Mouse (Mus musculus): ENCODE data around the gene Pde8a.

Gene Pde8a

GRCm38 (mm10) chr7:81209979-81210685 lies 3.3 kb upstream of the Pde8a start:
- DNase-seq (ENCODE audit: low read depth, low spot score), result no peak

DNA sequence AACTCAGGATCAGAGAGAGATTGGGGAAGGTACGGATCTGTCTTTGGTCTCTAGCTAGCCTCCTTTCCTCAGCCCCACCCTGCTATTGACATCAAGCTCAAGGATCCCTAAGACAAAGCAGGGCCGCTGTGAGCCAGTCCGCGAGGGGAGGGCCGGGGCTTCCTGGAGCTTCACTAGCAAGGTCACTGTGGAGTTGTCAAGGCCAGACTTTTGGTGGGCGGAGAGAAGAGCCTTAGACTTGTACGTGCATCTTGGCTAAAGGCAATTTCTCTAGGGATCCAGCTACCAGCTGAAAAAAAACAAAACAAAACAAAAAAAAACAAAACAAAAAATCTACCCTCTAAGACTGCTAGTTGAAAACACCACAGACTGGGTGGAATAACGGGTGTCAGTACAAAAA lies 1.6 kb upstream of the Pde8a start:
- DNase-seq (ENCODE audit: low read depth, low spot score), result peak; percentile 43

- peak; percentile 71 for DNase-seq (ENCODE audit: low read depth, low spot score)
Observed at GRCm38 (mm10) chr7:81212261-81212681, 1.1 kb upstream of the Pde8a start.

DNA sequence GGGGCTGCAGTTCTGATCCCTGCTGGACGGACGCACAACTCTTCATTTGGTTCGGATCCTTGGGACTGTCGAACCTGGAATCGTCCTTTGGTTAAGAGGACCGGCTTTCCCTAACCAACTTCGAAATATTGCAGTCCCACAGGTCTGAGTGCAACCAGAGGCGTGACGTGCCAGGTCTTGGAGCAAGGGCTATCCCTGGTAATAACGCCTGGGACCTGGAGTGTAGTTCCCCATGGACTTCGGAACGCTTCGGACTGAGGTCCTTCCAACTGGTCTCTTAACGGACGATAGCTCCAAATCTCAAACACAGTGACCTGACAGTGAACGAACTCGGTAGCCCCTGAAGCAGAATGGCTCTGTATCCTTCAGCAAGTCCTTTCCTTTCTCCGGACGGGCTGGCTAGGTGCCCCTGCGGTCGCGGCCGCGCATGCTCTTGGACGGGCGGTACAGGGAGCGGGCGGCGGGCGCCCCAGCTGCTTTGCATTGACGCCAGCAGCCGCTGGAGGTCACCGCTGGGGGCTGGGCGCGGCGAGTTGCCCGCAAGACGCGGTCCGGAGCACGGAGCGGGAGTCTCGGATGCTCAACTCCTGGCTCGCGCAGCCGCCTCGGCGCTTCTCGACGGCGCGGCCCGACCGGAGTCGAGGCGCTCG lies 574 bp upstream of the Pde8a start:
- peak; percentile 94 for DNase-seq (ENCODE audit: low read depth, low spot score)

- DNase-seq (ENCODE audit: low read depth, low spot score), result no peak
Observed at GRCm38 (mm10) chr7:81214153-81214907, 934 bp downstream of the Pde8a start.

- no peak for DNase-seq (ENCODE audit: low read depth, low spot score)
Observed at GRCm38 (mm10) chr7:81215950-81216349, 2.6 kb downstream of the Pde8a start.

DNA sequence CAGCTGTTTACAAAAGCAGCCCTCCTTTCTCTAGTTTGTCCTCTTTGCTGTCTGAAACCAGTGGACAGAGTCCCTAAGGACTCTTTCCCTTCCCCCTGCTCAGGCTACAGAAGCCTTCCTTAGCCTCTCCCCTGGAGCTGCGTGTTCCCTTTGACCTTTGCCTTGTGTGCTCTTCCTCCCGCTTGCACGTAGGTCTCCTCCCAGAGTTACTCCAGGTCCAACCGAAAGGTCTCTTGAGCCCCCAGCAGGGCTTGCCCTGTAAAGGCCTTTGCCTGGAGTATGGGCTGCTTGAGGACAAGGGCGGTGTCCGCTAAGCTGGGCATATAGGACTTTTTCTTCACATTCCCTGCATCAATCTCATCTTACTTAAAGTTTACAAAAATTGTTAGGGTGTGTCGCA lies 5.9 kb downstream of the Pde8a start:
- no peak for DNase-seq (ENCODE audit: low read depth, low spot score)

GRCm38 (mm10) chr7:81220381-81220780 lies 7.0 kb downstream of the Pde8a start:
- no peak for DNase-seq (ENCODE audit: low read depth, low spot score)

DNA sequence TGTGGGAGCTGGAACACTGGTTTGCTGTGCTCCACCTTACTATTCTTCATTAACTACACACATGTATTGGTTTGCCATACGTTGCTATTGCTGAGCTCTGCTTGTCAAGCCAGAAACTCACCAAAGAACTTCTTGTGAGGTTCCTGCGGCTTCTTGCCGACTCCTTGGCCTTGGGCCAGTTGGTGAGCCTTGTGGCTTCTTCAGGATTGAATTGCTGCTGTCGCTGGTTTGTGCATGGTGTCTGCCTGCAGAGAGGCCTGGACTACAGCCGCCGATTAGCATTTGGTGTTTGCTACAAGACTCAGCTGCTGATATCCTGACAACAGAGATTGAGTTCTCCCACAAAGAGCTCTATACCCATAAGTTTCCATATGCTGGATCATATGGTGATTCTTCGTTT lies 10.9 kb downstream of the Pde8a start:
- DNase-seq (ENCODE audit: low read depth, low spot score), result no peak

GRCm38 (mm10) chr7:81230091-81230792 lies 16.8 kb downstream of the Pde8a start:
- DNase-seq (ENCODE audit: low read depth, low spot score), result no peak

DNA sequence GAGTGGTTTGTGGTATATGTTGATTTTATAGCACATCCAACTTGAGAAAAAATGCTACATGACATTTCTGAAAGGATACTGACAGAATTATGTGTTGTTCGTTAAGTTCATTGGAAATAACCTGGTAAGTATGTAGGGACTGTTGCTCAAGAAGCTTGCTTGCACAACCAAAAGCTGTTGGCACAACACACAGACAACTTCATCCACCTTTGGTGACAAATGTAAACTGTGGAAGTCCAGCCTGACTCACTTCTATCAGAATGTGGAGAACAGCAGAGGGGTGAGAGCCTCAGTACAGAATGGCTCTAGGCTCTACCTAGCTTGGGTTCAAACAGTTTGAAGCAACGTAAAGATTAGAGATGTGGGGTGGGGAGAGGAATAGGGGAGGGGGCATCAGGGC lies 19.3 kb downstream of the Pde8a start:
- DNase-seq (ENCODE audit: low read depth, low spot score), result no peak

DNA sequence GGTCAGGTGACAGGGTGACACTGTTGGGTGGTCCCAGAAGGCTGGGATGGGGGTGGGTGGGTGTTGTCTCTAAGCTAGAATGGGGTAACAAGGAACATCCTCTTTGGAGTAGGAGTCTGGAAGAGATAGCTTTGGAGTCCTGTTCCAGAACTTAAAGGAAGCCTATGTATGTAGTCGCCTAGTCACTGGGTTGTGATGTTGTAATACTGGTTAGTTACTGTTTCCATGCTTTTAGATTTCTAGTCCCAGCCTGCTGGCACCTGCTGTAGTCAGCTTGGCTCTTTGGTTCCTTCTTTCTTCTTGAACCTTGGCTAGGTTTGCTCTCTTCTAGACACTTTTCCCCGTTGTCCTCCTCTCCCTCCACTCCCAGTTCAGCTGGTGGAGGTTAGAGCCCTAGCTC lies 21.7 kb downstream of the Pde8a start:
- DNase-seq (ENCODE audit: low read depth, low spot score), result no peak

- no peak for DNase-seq (ENCODE audit: low read depth, low spot score)
Observed at GRCm38 (mm10) chr7:81235600-81236223, 22.3 kb downstream of the Pde8a start.

GRCm38 (mm10) chr7:81243361-81243760 lies 30.0 kb downstream of the Pde8a start:
- DNase-seq (ENCODE audit: low read depth, low spot score), result no peak

GRCm38 (mm10) chr7:81249854-81250279 lies 36.5 kb downstream of the Pde8a start:
- no peak for DNase-seq (ENCODE audit: low read depth, low spot score)

GRCm38 (mm10) chr7:81250601-81251000 lies 37.2 kb downstream of the Pde8a start:
- DNase-seq (ENCODE audit: low read depth, low spot score), result no peak

GRCm38 (mm10) chr7:81251521-81251920 lies 38.1 kb downstream of the Pde8a start:
- no peak for DNase-seq (ENCODE audit: low read depth, low spot score)

DNA sequence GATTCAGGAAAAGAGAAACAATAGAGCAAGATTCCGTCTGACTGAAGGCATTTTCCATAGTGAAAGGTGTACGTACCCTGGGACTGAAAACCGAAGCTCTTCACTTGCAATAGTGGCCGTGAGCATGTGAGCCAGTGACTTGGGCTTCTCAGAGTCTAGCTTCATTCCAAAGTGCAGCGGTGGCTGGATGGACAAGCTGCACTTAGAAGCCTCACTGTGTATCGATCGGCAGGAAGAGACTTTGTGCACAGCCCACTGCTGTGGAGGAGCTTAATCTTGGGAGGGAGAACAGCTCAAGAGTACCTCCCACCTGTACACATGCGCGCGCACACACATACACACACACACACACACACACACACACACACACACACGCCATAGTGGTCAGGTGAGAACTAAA lies 39.9 kb downstream of the Pde8a start:
- no peak for DNase-seq (ENCODE audit: low read depth, low spot score)

GRCm38 (mm10) chr7:81254579-81254978 lies 41.2 kb downstream of the Pde8a start:
- no peak for DNase-seq (ENCODE audit: low read depth, low spot score)

- no peak for DNase-seq (ENCODE audit: low read depth, low spot score)
Observed at GRCm38 (mm10) chr7:81255456-81255855, 42.1 kb downstream of the Pde8a start.

- no peak for DNase-seq (ENCODE audit: low read depth, low spot score)
Observed at GRCm38 (mm10) chr7:81256773-81257172, 43.4 kb downstream of the Pde8a start.

DNA sequence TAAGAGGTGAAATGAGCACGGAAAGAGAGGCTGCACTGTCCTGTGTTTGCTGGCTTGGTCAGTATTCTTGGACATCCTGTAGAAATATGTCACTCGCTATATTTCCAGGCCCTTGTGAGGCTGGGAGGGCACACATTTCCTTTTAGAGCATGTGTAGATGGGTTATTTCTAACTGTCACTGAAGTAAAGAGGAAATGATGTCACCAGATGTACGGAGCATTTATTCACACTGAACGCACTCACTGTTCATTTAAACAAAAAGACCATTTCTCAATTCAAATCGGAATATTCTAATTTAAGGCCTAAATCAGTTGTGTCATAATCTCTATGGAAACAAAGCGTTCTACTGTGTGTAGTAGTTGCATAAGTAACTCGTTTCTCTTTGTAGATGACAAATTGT lies 48.2 kb downstream of the Pde8a start:
- DNase-seq (ENCODE audit: low read depth, low spot score), result no peak

Measured in skeletal muscle tissue, adult 2 months (tissue).